Comparison of ENCODE assay signal across 23 mouse cellular contexts in the genomic region with DNA sequence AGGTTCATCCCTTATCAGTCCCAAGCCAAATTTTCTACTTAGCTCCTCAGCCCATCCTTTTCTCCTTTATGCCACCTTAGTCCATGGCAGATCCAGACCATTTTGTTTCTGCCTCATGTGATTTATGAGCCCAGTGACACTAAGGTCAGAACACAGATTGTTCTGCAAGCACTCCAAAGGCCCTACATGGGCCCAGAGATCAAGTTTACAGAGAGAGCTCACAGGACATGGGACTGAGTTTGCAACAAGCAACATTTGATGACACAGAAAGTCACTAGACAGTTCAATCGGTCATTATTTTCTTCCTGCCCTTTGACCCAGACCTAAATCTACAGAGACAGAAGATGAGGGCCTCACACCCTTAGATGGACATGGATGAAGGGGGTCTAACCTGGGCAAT.
DNase-seq lines count a peak whose midpoint lies in the region; ATAC-seq and TF ChIP-seq lines count a peak whose summit lies in the region.
"Had no signal": no experiment of that assay in that cellular context is flagged by ENCODE, and none has a peak within 500 bp of the region (broad histone marks: within the 10 kb centered on the region; RNA-seq: fewer than 3 reads in every experiment).

No protein-coding gene starts in this region.

- H3K4me3 ChIP-seq in kidney, adult 2 months (ENCODE audit: insufficient read depth, low read depth, low read length): no peak overlapping the region
- no peak overlapping the region for H3K4me3 ChIP-seq in kidney, embryonic 14.5 days (ENCODE audit: low read length)
- H3K4me3 ChIP-seq in kidney, embryonic 16.5 days (ENCODE audit: low read length): no peak overlapping the region
- no peak overlapping the region for H3K4me3 ChIP-seq in hindbrain, embryonic 10.5 days
- H3K4me3 ChIP-seq: embryonic facial prominence, embryonic 13.5 days; embryonic facial prominence, embryonic 15.5 days; erythroblast, embryonic 14.5 days; forebrain, embryonic 13.5 days; forebrain, embryonic 15.5 days had no signal

- H3K9me3 ChIP-seq in kidney, embryonic 14.5 days (ENCODE audit: control insufficient read depth, low read length): no peaks in the 10 kb centered on the region
- H3K9me3 ChIP-seq in kidney, embryonic 16.5 days (ENCODE audit: low read length): no peaks in the 10 kb centered on the region
- no peaks in the 10 kb centered on the region for H3K9me3 ChIP-seq in hindbrain, embryonic 10.5 days
- H3K9me3 ChIP-seq: embryonic facial prominence, embryonic 13.5 days; embryonic facial prominence, embryonic 15.5 days; forebrain, embryonic 13.5 days; forebrain, embryonic 15.5 days had no signal

- H3K27me3 ChIP-seq in kidney, adult 2 months (replicated peaks; ENCODE audit: control insufficient read depth, insufficient read depth, low read length): no peaks in the 10 kb centered on the region
- H3K27me3 ChIP-seq in kidney, embryonic 14.5 days (ENCODE audit: control insufficient read depth, insufficient read depth, low read length): no peaks in the 10 kb centered on the region
- no peaks in the 10 kb centered on the region for H3K27me3 ChIP-seq in kidney, embryonic 16.5 days (ENCODE audit: insufficient read depth, low read length)
- peaks cover 41% of the 10 kb centered on the region for H3K27me3 ChIP-seq in hindbrain, embryonic 10.5 days (ENCODE audit: insufficient read depth, poor library complexity, severe bottlenecking)
- H3K27me3 ChIP-seq: embryonic facial prominence, embryonic 15.5 days had no signal

- WGBS in kidney, adult 2 months: 45% methylated on average over 1 of the region's 1 CpGs
- WGBS in kidney, embryonic 14.5 days: 45% methylated on average over 1 of the region's 1 CpGs
- 79% methylated on average over 1 of the region's 1 CpGs for WGBS in kidney, embryonic 16.5 days
- WGBS in hindbrain, embryonic 10.5 days: 92% methylated on average over 1 of the region's 1 CpGs

- ATAC-seq in kidney, embryonic 14.5 days (ENCODE audit: low FRiP score, low TSS enrichment): no peak
- no peak for ATAC-seq in kidney, embryonic 16.5 days (ENCODE audit: low FRiP score, low TSS enrichment)
- no peak for ATAC-seq in erythroid progenitor cell, adult 5-6 weeks (replicated peaks; ENCODE audit: low FRiP score, poor library complexity, severe bottlenecking)
- ATAC-seq: forebrain, embryonic 13.5 days; forebrain, embryonic 15.5 days; forebrain, postnatal 0 days had no signal

- no peak overlapping the region for H3K4me2 ChIP-seq in kidney, embryonic 14.5 days (replicated peaks; ENCODE audit: low read depth, low read length)
- H3K4me2 ChIP-seq in kidney, embryonic 16.5 days (replicated peaks; ENCODE audit: low read depth, low read length): no peak overlapping the region
- H3K4me2 ChIP-seq: embryonic facial prominence, embryonic 13.5 days; embryonic facial prominence, embryonic 15.5 days; forebrain, embryonic 13.5 days; forebrain, embryonic 15.5 days had no signal

- peak overlapping the region; percentile 12; the same call in 1 of the 2 replicates for H3K27ac ChIP-seq in kidney, adult 2 months (ENCODE audit: insufficient read depth, low read depth, low read length)
- no peak overlapping the region for H3K27ac ChIP-seq in kidney, embryonic 14.5 days (ENCODE audit: low read depth, low read length)
- H3K27ac ChIP-seq in kidney, embryonic 16.5 days (ENCODE audit: low read length): no peak overlapping the region
- no peak overlapping the region for H3K27ac ChIP-seq in hindbrain, embryonic 10.5 days
- H3K27ac ChIP-seq: embryonic facial prominence, embryonic 13.5 days; embryonic facial prominence, embryonic 15.5 days; forebrain, embryonic 13.5 days; forebrain, embryonic 15.5 days had no signal

- H3K36me3 ChIP-seq in kidney, adult 2 months (ENCODE audit: control insufficient read depth, insufficient read depth, low read length): no peaks in the 10 kb centered on the region
- no peaks in the 10 kb centered on the region for H3K36me3 ChIP-seq in kidney, embryonic 14.5 days (ENCODE audit: control insufficient read depth, insufficient read depth, low read length)
- H3K36me3 ChIP-seq in kidney, embryonic 16.5 days (ENCODE audit: insufficient read depth, low read length): no peaks in the 10 kb centered on the region
- no peaks in the 10 kb centered on the region for H3K36me3 ChIP-seq in hindbrain, embryonic 10.5 days
- H3K36me3 ChIP-seq: embryonic facial prominence, embryonic 13.5 days; embryonic facial prominence, embryonic 15.5 days; forebrain, embryonic 15.5 days had no signal

- H3K4me1 ChIP-seq in kidney, adult 2 months (ENCODE audit: control insufficient read depth, insufficient read depth, low read length): peaks cover 6% of the 10 kb centered on the region; the same call in 1 of the 2 replicates
- no peaks in the 10 kb centered on the region for H3K4me1 ChIP-seq in kidney, embryonic 14.5 days (ENCODE audit: control insufficient read depth, insufficient read depth, low read length)
- H3K4me1 ChIP-seq in kidney, embryonic 16.5 days (ENCODE audit: insufficient read depth, low read length): no peaks in the 10 kb centered on the region
- peaks cover 8% of the 10 kb centered on the region for H3K4me1 ChIP-seq in hindbrain, embryonic 10.5 days (replicated peaks)
- H3K4me1 ChIP-seq: embryonic facial prominence, embryonic 15.5 days had no signal

- TF ChIP-seq POLR2A in kidney, adult 2 months (IDR thresholded peaks at IDR 0.05; ENCODE audit: low read depth, low read length): no peak

- no peak for TF ChIP-seq CTCF in kidney, adult 2 months (conservative IDR thresholded peaks at IDR 0.05; ENCODE audit: insufficient read depth, insufficient read length, low read depth, low read length)

- peak; percentile 33 for DNase-seq in kidney, adult 2 months
- peak; percentile 11 to 19 for DNase-seq in kidney, postnatal 36 days
- DNase-seq in embryo, embryonic 10.5 days (ENCODE audit: low spot score): peak; percentile 41
- DNase-seq in embryo, embryonic 9.5 days (ENCODE audit: extremely low spot score): peak; percentile 20
- no peak for DNase-seq in hindbrain, embryonic 10.5 days (ENCODE audit: low spot score)
- DNase-seq: adrenal gland, adult 2 months; adrenal gland, postnatal 10 days; adrenal gland, postnatal 25 days; cerebellum, adult 11 months; cerebellum, adult 18-20 months; cerebellum, adult 8-10 months; cerebellum, adult 9-11 months; cerebellum, postnatal 14 days; cerebellum, postnatal 36 days; forebrain, postnatal 0 days had no signal

- no peak overlapping the region for H3K9ac ChIP-seq in kidney, embryonic 14.5 days (ENCODE audit: low read depth, low read length)
- no peak overlapping the region for H3K9ac ChIP-seq in kidney, embryonic 16.5 days (replicated peaks; ENCODE audit: low read length)
- H3K9ac ChIP-seq: embryonic facial prominence, embryonic 13.5 days; embryonic facial prominence, embryonic 15.5 days; forebrain, embryonic 13.5 days; forebrain, embryonic 15.5 days; forebrain, postnatal 0 days had no signal
